Mouse (Mus musculus) liver, embryonic 11.5 days (tissue): Measurements from ENCODE around the gene Gm28048. TPM values are rescaled to one million over a fixed set of nuclear protein-coding genes. Genes with fewer than 3 reads are reported as not detected.

Experiments
- ATAC-seq: fragments of 200-750 bp; cut with Nextera tagmentation; replicated peaks from 2 replicates; pipeline ENCODE4 v1.8.0; 2017; ENCODE audit warnings: moderate number of reproducible peaks, mild to moderate bottlenecking, moderate TSS enrichment, moderate library complexity; ENCODE audit not compliant: low FRiP score
- DNase-seq: peaks from one replicate; pipeline ENCODE4 v3.0.0-alpha.2; 2017; ENCODE audit warnings: low spot score
- H3K27ac ChIP-seq: fragments of 300-500 bp; sonication (generic); 2 replicates; pipeline ENCODE4 v1.5.1; 2014; ENCODE audit warnings: mild to moderate bottlenecking, low read depth, low read length, control low read depth
- H3K27me3 ChIP-seq: fragments of 300-500 bp; sonication (generic); replicated peaks from 2 replicates; pipeline ENCODE4 v1.6.1; 2014; ENCODE audit warnings: low read length, mixed read lengths; ENCODE audit not compliant: control insufficient read depth, insufficient read depth
- H3K36me3 ChIP-seq: fragments of 300-500 bp; sonication (generic); 2 replicates; pipeline ENCODE4 v1.6.1; 2014; ENCODE audit warnings: mild to moderate bottlenecking, low read length, moderate library complexity, mixed read lengths; ENCODE audit not compliant: control insufficient read depth, insufficient read depth
- H3K4me1 ChIP-seq: fragments of 300-500 bp; sonication (generic); replicated peaks from 2 replicates; pipeline ENCODE4 v1.6.1; 2014; ENCODE audit warnings: low read length, mixed read lengths; ENCODE audit not compliant: control insufficient read depth, insufficient read depth
- H3K4me2 ChIP-seq: fragments of 300-500 bp; sonication (generic); 2 replicates; pipeline ENCODE4 v1.6.1; 2014; ENCODE audit warnings: mild to moderate bottlenecking, control low read depth, moderate library complexity
- H3K4me3 ChIP-seq: fragments of 300-500 bp; sonication (generic); 2 replicates; pipeline ENCODE4 v1.5.1; 2014; ENCODE audit warnings: low read depth, low read length, control low read depth
- H3K9ac ChIP-seq: fragments of 300-500 bp; sonication (generic); 2 replicates; pipeline ENCODE4 v1.6.1; 2014; ENCODE audit warnings: low read depth, low read length, control low read depth
- H3K9me3 ChIP-seq: fragments of 300-500 bp; sonication (generic); 2 replicates; pipeline ENCODE4 v1.6.1; 2016; ENCODE audit warnings: low read length, inconsistent platforms, mixed read lengths; ENCODE audit not compliant: control insufficient read depth
- WGBS: fragments of 180-500 bp; shearing (Covaris S2); extraction: QIAGEN DNeasy Blood & Tissue Kit; methylation state at CpG from one replicate; pipeline ENCODE4 v1.1.7; 2014; 5-methylcytosine and 5-hydroxymethylcytosine counted together
- polyA plus RNA-seq: library from polyadenylated mRNA; unstranded; fragments of >200 nt; fragmentation: Nextera tagmentation; extraction: Ambion mirVana; gene quantifications from 2 replicates; pipeline ENCODE4 v1.2.1, GENCODE M21; 2014

Gm28048 gene
- polyA plus RNA-seq, 1 experiment from 2014 or later: 20.0 TPM

DNA sequence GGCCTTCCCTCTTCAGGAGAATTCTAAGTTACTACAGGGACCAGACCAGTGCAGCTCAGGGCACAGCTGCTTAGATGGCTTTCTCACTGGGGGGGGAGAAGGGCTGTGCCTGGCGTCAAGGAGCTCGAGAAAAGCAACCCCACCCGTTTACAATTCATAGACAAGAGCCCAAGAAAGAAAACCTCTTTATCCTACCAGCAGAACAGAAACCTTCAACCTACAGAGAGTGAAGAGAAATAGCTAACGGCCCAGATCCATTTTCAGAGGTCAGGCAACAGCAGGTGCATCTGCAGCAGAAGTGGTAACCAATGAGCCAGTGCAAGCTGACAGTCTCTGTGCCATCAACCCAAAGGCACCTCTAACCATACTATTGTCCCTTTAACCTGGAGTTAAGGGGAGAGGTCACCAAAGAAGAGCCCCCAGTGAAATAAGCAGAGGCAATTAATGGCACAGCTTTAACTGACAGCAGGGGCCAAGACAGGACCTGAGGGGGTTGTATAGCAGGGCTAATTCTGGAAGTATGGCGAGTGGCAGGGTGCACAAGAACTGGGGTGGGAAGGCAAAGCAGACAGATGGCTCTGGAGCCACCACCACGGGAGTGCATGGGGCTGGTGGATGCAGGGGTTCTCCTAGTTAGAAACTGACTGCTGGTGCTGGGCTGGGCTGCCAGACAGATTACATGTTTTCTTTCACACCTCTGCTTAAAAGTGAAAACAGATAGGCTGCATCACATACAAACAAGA is 135.6 kb downstream of the Gm28048 start:
- DNase-seq (no peak), ATAC-seq (no peak)
- H3K4me3 ChIP-seq: no peak overlapping the region
- H3K27me3 ChIP-seq: no peaks in the 10 kb centered on the region
- peaks cover 85% of the 10 kb centered on the region for H3K4me1 ChIP-seq
- H3K9me3 ChIP-seq: no peaks in the 10 kb centered on the region
- H3K9ac ChIP-seq: peak overlapping the region; percentile 37
- 37% methylated on average over 6 of the region's 6 CpGs for WGBS
- no peaks in the 10 kb centered on the region for H3K36me3 ChIP-seq
- peak overlapping the region; percentile 89 for H3K27ac ChIP-seq
- H3K4me2 ChIP-seq: peak overlapping the region; percentile 51

DNA sequence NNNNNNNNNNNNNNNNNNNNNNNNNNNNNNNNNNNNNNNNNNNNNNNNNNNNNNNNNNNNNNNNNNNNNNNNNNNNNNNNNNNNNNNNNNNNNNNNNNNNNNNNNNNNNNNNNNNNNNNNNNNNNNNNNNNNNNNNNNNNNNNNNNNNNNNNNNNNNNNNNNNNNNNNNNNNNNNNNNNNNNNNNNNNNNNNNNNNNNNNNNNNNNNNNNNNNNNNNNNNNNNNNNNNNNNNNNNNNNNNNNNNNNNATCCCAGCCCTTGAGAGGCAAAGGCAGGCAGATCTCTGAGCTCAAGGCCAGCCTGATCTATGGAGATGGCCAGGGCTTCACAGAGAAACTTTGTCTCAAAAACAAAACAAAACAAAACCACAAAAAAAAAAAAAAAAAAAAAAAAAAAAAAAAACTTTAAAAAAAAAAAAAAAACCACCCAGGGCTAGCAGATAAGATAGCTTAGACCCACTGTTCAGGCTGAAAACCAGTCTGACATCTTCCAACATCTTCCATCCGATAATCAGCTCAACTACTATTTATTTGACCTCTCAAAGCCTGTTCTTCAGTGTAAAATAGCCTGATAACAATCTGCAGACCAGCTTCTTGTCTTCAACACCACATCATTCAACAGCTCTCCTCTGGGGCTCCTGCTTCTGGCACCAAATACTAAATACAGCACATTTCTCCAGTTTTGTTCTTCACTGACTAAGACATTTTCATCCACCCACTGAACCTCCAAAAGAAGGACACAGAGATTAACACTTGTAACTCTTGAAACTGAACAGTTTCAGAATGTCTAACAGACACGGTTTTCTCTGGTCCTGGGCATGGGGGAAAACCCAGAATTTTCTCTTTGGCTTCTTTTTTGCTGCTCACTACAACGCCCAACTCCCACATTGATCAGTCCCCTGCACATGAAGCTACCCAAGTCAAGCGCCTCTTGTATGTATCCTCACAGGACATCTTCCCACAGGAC is 136.9 kb downstream of the Gm28048 start:
- peak; percentile 21; the same call in 1 of the 2 replicates for ATAC-seq
- Histone ChIP-seq H3K4me1 (peaks cover 77% of the 10 kb centered on the region), H3K27ac (peak overlapping the region; percentile 89), H3K4me3 (no peak overlapping the region), H3K27me3 (no peaks in the 10 kb centered on the region), H3K9ac (peak overlapping the region; percentile 40; the same call in 1 of the 2 replicates), H3K4me2 (peak overlapping the region; percentile 43), H3K36me3 (no peaks in the 10 kb centered on the region), H3K9me3 (no peaks in the 10 kb centered on the region)
- WGBS: 39% methylated on average over 4 of the region's 4 CpGs
- DNase-seq: no peak

DNA sequence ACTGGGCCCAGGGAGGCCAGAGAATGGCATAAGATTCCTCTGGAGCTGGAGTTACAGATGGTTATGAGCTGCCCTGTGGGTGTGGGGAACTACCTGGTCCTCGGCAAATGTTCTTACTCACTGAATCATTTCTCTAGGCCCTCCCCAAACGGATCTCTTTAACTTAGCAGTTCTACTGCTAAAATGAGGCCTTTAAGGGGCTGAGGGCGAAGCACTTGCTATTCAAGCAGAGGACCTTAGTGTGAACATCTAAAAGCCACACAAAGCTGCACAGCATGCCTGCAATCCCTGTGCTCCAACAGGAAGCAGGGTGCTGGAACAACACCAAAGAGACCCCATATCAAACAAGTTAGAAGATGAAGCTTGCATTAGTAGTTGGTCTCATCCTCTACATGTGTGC is 142.4 kb downstream of the Gm28048 start:
- H3K9ac ChIP-seq: no peak overlapping the region
- no peak overlapping the region for H3K4me2 ChIP-seq
- no peak overlapping the region for H3K27ac ChIP-seq
- H3K36me3 ChIP-seq: 0 out of 2 replicates have a peak, but pooled peaks cover 2% of the 10 kb centered on the region
- no peaks in the 10 kb centered on the region for H3K9me3 ChIP-seq
- H3K4me1 ChIP-seq: peaks cover 34% of the 10 kb centered on the region
- ATAC-seq (no peak), DNase-seq (no peak)
- no peaks in the 10 kb centered on the region for H3K27me3 ChIP-seq
- WGBS: 76% methylated on average over 3 of the region's 3 CpGs
- no peak overlapping the region for H3K4me3 ChIP-seq

DNA sequence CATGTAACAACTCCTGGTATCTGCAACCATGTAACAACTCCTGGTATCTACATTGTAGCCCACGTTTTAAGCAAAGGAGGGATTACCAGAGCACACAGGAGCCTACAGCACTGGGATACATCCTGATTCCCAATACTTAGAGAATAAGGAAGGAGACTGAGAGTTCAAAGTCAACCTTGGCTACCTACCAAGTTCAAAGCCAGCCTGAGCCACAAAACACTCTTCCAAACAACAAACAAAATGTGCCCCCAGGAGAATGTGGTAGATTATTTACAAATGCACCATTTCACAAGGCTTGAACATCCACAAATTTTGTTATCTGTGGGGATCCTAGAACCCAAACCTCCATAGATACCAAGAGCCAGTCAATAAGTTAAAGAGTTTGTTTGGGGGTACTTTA is 143.5 kb downstream of the Gm28048 start:
- H3K27me3 ChIP-seq: no peaks in the 10 kb centered on the region
- no peaks in the 10 kb centered on the region for H3K9me3 ChIP-seq
- H3K27ac ChIP-seq: no peak overlapping the region
- DNase-seq: no peak
- WGBS: 56% methylated on average over 1 of the region's 1 CpGs
- H3K9ac ChIP-seq: no peak overlapping the region
- ATAC-seq: no peak
- H3K36me3 ChIP-seq: peaks cover 5% of the 10 kb centered on the region; the same call in 1 of the 2 replicates
- H3K4me3 ChIP-seq: no peak overlapping the region
- H3K4me1 ChIP-seq: peaks cover 25% of the 10 kb centered on the region
- no peak overlapping the region for H3K4me2 ChIP-seq

DNA sequence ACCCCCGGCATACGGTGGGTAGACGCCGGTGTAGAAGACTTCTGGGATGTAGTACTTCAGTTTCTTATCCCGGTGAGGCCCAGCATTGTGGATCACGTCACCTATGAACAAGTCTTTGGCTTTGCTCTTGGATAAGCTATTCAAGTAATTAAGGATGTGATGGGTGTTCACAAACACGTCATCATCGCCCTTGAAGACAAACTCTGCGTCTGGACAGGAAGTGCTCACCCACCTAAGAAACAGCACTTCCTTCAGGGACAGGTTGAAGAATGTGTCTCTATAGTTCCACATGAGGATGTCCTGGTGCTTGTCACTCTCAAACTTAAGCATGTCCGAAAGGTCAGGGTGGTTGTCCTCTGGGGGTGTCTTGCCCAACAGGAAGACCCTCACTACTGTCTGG is 145.6 kb downstream of the Gm28048 start:
- H3K9me3 ChIP-seq: no peaks in the 10 kb centered on the region
- H3K36me3 ChIP-seq: peaks cover 5% of the 10 kb centered on the region; the same call in 1 of the 2 replicates
- ATAC-seq: no peak
- no peak overlapping the region for H3K27ac ChIP-seq
- DNase-seq: no peak
- peaks cover 12% of the 10 kb centered on the region for H3K4me1 ChIP-seq
- WGBS: 90% methylated on average over 10 of the region's 10 CpGs
- no peaks in the 10 kb centered on the region for H3K27me3 ChIP-seq
- H3K4me3 ChIP-seq: no peak overlapping the region
- H3K4me2 ChIP-seq: no peak overlapping the region
- no peak overlapping the region for H3K9ac ChIP-seq

DNA sequence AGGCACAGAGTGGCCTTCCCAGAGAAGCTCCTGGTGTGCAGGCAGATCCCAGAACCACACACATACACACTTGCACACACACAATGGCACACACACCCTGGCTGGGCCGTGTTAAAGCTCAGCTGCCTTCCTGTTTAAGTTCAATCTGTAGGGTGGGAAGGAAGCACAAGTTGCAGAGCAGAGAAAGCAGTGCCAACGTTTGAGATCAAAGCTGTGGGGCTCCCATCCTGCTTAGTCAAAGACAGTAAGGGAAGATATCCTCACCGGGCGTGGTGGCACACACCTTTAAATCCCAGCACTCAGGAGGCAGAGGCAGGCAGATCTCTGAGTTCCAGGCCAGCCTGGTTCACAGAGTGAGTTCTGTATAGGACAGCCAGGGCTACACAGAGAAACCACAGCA is 149.3 kb downstream of the Gm28048 start:
- H3K9ac ChIP-seq: no peak overlapping the region
- ATAC-seq (no peak), DNase-seq (no peak)
- no peaks in the 10 kb centered on the region for H3K9me3 ChIP-seq
- 72% methylated on average over 4 of the region's 4 CpGs for WGBS
- no peak overlapping the region for H3K4me2 ChIP-seq
- no peaks in the 10 kb centered on the region for H3K27me3 ChIP-seq
- H3K4me1 ChIP-seq: no peaks in the 10 kb centered on the region; the same call in 1 of the 2 replicates
- H3K4me3 ChIP-seq: no peak overlapping the region
- H3K27ac ChIP-seq: no peak overlapping the region
- H3K36me3 ChIP-seq: peaks cover 5% of the 10 kb centered on the region; the same call in 1 of the 2 replicates

DNA sequence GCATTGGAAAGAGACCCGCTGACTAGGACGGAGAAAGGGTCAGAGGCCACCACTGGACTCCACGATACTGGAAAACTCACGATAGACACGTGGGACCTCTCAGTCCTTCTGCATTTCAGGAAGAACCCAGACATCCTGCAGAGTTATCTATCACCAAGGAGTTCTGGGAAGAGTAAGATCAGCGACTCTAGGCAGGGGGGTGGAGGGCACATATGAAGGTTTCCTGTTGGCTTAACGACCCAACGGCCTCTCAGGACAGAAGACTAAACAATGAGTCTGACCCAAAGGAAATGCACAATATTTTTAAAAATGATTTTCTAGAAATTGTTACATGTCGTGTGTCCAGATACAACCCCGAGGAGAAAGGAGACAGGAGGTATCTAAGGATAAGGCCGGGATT is 150.0 kb downstream of the Gm28048 start:
- no peak overlapping the region for H3K4me2 ChIP-seq
- H3K4me3 ChIP-seq: no peak overlapping the region
- H3K4me1 ChIP-seq: no peaks in the 10 kb centered on the region; the same call in 1 of the 2 replicates
- no peak; the same call in 1 of the 2 replicates for ATAC-seq
- H3K9ac ChIP-seq: no peak overlapping the region
- H3K9me3 ChIP-seq: no peaks in the 10 kb centered on the region
- H3K27me3 ChIP-seq: no peaks in the 10 kb centered on the region
- peaks cover 5% of the 10 kb centered on the region; the same call in 1 of the 2 replicates for H3K36me3 ChIP-seq
- DNase-seq: no peak
- 70% methylated on average over 11 of the region's 11 CpGs for WGBS
- H3K27ac ChIP-seq: no peak overlapping the region

DNA sequence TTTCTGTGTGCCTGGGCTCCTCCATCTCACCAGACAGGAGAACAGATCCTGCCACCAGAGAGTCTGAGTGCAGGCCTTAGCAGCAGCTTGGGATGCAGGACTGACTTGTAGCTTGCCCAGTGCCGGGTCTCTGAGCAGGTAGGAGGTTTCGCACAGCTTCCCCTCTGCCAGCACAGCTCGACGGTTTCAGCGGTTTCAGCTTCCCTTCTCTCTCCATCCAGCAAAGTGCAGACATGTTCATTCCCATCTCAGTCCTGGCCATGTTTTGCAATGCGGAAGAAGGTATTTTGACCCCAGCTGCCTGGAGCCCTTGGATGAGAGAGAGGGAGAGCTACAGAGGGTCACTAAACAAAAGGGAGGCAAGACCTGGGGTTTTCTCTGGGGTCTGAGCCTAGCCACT is 151.2 kb downstream of the Gm28048 start:
- no peaks in the 10 kb centered on the region; the same call in 1 of the 2 replicates for H3K4me1 ChIP-seq
- ATAC-seq (no peak), DNase-seq (no peak)
- H3K27ac ChIP-seq: no peak overlapping the region
- H3K9ac ChIP-seq: no peak overlapping the region
- peaks cover 5% of the 10 kb centered on the region; the same call in 1 of the 2 replicates for H3K36me3 ChIP-seq
- H3K4me3 ChIP-seq: no peak overlapping the region
- H3K9me3 ChIP-seq: no peaks in the 10 kb centered on the region
- no peaks in the 10 kb centered on the region for H3K27me3 ChIP-seq
- WGBS: 82% methylated on average over 6 of the region's 6 CpGs
- no peak overlapping the region for H3K4me2 ChIP-seq
